Mouse (Mus musculus) kidney, embryonic 15.5 days (tissue): ENCODE results near the gene Anapc1. TPM values are rescaled to one million over a fixed set of nuclear protein-coding genes. Genes with fewer than 3 reads are reported as not detected.
A peak's percentile ranks its signal among the peaks of the same experiment; 100 is the strongest.

Source experiments
- ATAC-seq: fragments of 200-750 bp; cut with Nextera tagmentation; replicated peaks from 2 replicates; pipeline ENCODE4 v1.8.0; 2017; ENCODE audit warnings: moderate TSS enrichment; ENCODE audit not compliant: low FRiP score
- H3K27ac ChIP-seq: fragments of 300-500 bp; sonication (generic); 2 replicates; pipeline ENCODE4 v1.5.1; 2015; ENCODE audit warnings: mild to moderate bottlenecking, inconsistent platforms
- H3K27me3 ChIP-seq: fragments of 300-500 bp; sonication (generic); 2 replicates; pipeline ENCODE4 v1.6.1; 2015; ENCODE audit warnings: inconsistent platforms
- H3K36me3 ChIP-seq: fragments of 300-500 bp; sonication (generic); 2 replicates; pipeline ENCODE4 v1.6.1; 2015; ENCODE audit warnings: inconsistent platforms
- H3K4me1 ChIP-seq: fragments of 300-500 bp; sonication (generic); 2 replicates; pipeline ENCODE4 v1.6.1; 2015; ENCODE audit warnings: inconsistent platforms
- H3K4me2 ChIP-seq: fragments of 300-500 bp; sonication (generic); 2 replicates; pipeline ENCODE4 v1.6.1; 2015; ENCODE audit warnings: moderate library complexity, mild to moderate bottlenecking, inconsistent platforms
- H3K4me3 ChIP-seq: fragments of 300-500 bp; sonication (generic); replicated peaks from 2 replicates; pipeline ENCODE4 v1.5.1; 2015; ENCODE audit warnings: mild to moderate bottlenecking, inconsistent platforms
- H3K9ac ChIP-seq: fragments of 300-500 bp; sonication (generic); 2 replicates; pipeline ENCODE4 v1.6.1; 2015; ENCODE audit warnings: mild to moderate bottlenecking, inconsistent platforms
- H3K9me3 ChIP-seq: fragments of 300-500 bp; sonication (generic); replicated peaks from 2 replicates; pipeline ENCODE4 v1.6.1; 2016; ENCODE audit warnings: inconsistent platforms
- WGBS: fragments of 180-500 bp; shearing (Covaris S2); methylation state at CpG from one replicate; pipeline ENCODE4 v1.1.7; 2015; ENCODE audit warnings: mixed read lengths; 5-methylcytosine and 5-hydroxymethylcytosine counted together
- polyA plus RNA-seq: library from polyadenylated mRNA; unstranded; fragments of >200 nt; fragmentation: Nextera tagmentation; extraction: Ambion mirVana; gene quantifications from 2 replicates; pipeline ENCODE4 v1.2.1, GENCODE M21; 2015

The Anapc1 gene
- polyA plus RNA-seq, 1 experiment from 2014 or later: 69.6 TPM

- peak; percentile 91 for ATAC-seq
- H3K27me3 ChIP-seq: no peaks in the 10 kb centered on the region
- peak overlapping the region; percentile 93 for H3K27ac ChIP-seq
- no peak overlapping the region for H3K4me3 ChIP-seq
- 0 out of 2 replicates have a peak, but pooled peaks cover 4% of the 10 kb centered on the region for H3K36me3 ChIP-seq
- H3K9me3 ChIP-seq: no peaks in the 10 kb centered on the region
- peaks cover 65% of the 10 kb centered on the region for H3K4me1 ChIP-seq
- no peak overlapping the region for H3K9ac ChIP-seq
- whole genome bisulfite sequencing: 18% methylated on average over 7 of the region's 7 CpGs
- H3K4me2 ChIP-seq: peak overlapping the region; percentile 35
Observed at GRCm38 (mm10) chr2:128714724-128715241, 27.6 kb upstream of the Anapc1 start.

GRCm38 (mm10) chr2:128713548-128714003 lies 26.4 kb upstream of the Anapc1 start:
- ATAC-seq: peak; percentile 50; the same call in 1 of the 2 replicates
- Histone ChIP-seq H3K9ac (no peak overlapping the region), H3K4me3 (no peak overlapping the region), H3K36me3 (0 out of 2 replicates have a peak, but pooled peaks cover 2% of the 10 kb centered on the region), H3K4me1 (peaks cover 75% of the 10 kb centered on the region), H3K4me2 (peak overlapping the region; percentile 17; the same call in 1 of the 2 replicates), H3K9me3 (no peaks in the 10 kb centered on the region), H3K27ac (peak overlapping the region; percentile 93), H3K27me3 (no peaks in the 10 kb centered on the region)
- WGBS: 41% methylated on average over 5 of the region's 5 CpGs

GRCm38 (mm10) chr2:128712940-128713339 lies 25.7 kb upstream of the Anapc1 start:
- 38% methylated on average over 6 of the region's 6 CpGs for WGBS
- Histone ChIP-seq H3K27ac (peak overlapping the region; percentile 93), H3K4me3 (no peak overlapping the region), H3K9ac (no peak overlapping the region), H3K9me3 (no peaks in the 10 kb centered on the region), H3K4me2 (no peak overlapping the region), H3K27me3 (no peaks in the 10 kb centered on the region), H3K36me3 (no peaks in the 10 kb centered on the region), H3K4me1 (peaks cover 75% of the 10 kb centered on the region)
- no peak for ATAC-seq

GRCm38 (mm10) chr2:128710609-128711008 lies 23.4 kb upstream of the Anapc1 start:
- Histone ChIP-seq H3K9ac (no peak overlapping the region), H3K4me2 (no peak overlapping the region), H3K27ac (peak overlapping the region; percentile 61), H3K4me1 (peaks cover 61% of the 10 kb centered on the region), H3K27me3 (no peaks in the 10 kb centered on the region), H3K9me3 (no peaks in the 10 kb centered on the region), H3K4me3 (no peak overlapping the region), H3K36me3 (no peaks in the 10 kb centered on the region)
- 50% methylated on average over 6 of the region's 6 CpGs for WGBS
- ATAC-seq: no peak

- Histone ChIP-seq H3K27me3 (no peaks in the 10 kb centered on the region), H3K27ac (peak overlapping the region; percentile 45), H3K9ac (no peak overlapping the region), H3K4me3 (no peak overlapping the region), H3K4me2 (no peak overlapping the region), H3K9me3 (no peaks in the 10 kb centered on the region), H3K4me1 (peaks cover 49% of the 10 kb centered on the region), H3K36me3 (peaks cover 6% of the 10 kb centered on the region)
- ATAC-seq: no peak
- 35% methylated on average over 6 of the region's 6 CpGs for WGBS
Observed at GRCm38 (mm10) chr2:128709264-128709663, 22.1 kb upstream of the Anapc1 start.

- H3K27ac ChIP-seq: no peak overlapping the region
- H3K4me3 ChIP-seq: no peak overlapping the region
- no peaks in the 10 kb centered on the region for H3K9me3 ChIP-seq
- peaks cover 9% of the 10 kb centered on the region for H3K36me3 ChIP-seq
- H3K27me3 ChIP-seq: no peaks in the 10 kb centered on the region
- H3K4me1 ChIP-seq: peaks cover 18% of the 10 kb centered on the region
- H3K4me2 ChIP-seq: no peak overlapping the region
- no peak for ATAC-seq
- H3K9ac ChIP-seq: no peak overlapping the region
- WGBS: 94% methylated on average over 3 of the region's 3 CpGs
Observed at GRCm38 (mm10) chr2:128704474-128704873, 17.3 kb upstream of the Anapc1 start.

GRCm38 (mm10) chr2:128699201-128699885 lies 12.2 kb upstream of the Anapc1 start:
- peak; percentile 22 for ATAC-seq

GRCm38 (mm10) chr2:128698693-128699181 lies 11.5 kb upstream of the Anapc1 start, which contains the start of gene Mertk:
Gene Mertk, plus strand, starts transcription at chr2:128698956.
- Histone ChIP-seq H3K36me3 (peaks cover 3% of the 10 kb centered on the region; the same call in 1 of the 2 replicates), H3K9ac (peak within 1 kb of the TSS; percentile 89), H3K9me3 (no peaks in the 10 kb centered on the region), H3K4me2 (peak within 1 kb of the TSS; percentile 89), H3K27me3 (no peaks in the 10 kb centered on the region), H3K4me1 (peaks cover 12% of the 10 kb centered on the region), H3K4me3 (peak within 1 kb of the TSS; percentile 85), H3K27ac (peak within 1 kb of the TSS; percentile 97)
- WGBS: under 1% methylated on average over 30 of the region's 30 CpGs
- peak; percentile 94 for ATAC-seq

More at GRCm38 (mm10) chr2:128699201-128699885, 12.2 kb upstream of the Anapc1 start:
- peak overlapping the region; percentile 89 for H3K9ac ChIP-seq
- no peaks in the 10 kb centered on the region for H3K9me3 ChIP-seq
- peaks cover 3% of the 10 kb centered on the region; the same call in 1 of the 2 replicates for H3K36me3 ChIP-seq
- H3K27me3 ChIP-seq: no peaks in the 10 kb centered on the region
- peaks cover 15% of the 10 kb centered on the region for H3K4me1 ChIP-seq
- H3K4me3 ChIP-seq: peak overlapping the region; percentile 85
- peak overlapping the region; percentile 89 for H3K4me2 ChIP-seq
- WGBS: 1% methylated on average over 24 of the region's 24 CpGs
- H3K27ac ChIP-seq: peak overlapping the region; percentile 97

- Histone ChIP-seq H3K36me3 (no peaks in the 10 kb centered on the region; the same call in 1 of the 2 replicates), H3K4me1 (peaks cover 12% of the 10 kb centered on the region), H3K4me2 (peak overlapping the region; percentile 89), H3K9ac (peak overlapping the region; percentile 43; the same call in 1 of the 2 replicates), H3K4me3 (peak overlapping the region; percentile 85), H3K27me3 (no peaks in the 10 kb centered on the region), H3K27ac (peak overlapping the region; percentile 97), H3K9me3 (no peaks in the 10 kb centered on the region)
- WGBS: under 1% methylated on average over 14 of the region's 14 CpGs
- peak; percentile 93 for ATAC-seq
Observed at GRCm38 (mm10) chr2:128698140-128698692, 11.0 kb upstream of the Anapc1 start.

GRCm38 (mm10) chr2:128697566-128697965 lies 10.4 kb upstream of the Anapc1 start:
- ATAC-seq: no peak
- no peaks in the 10 kb centered on the region for H3K9me3 ChIP-seq
- H3K4me1 ChIP-seq: peaks cover 12% of the 10 kb centered on the region
- WGBS: 48% methylated on average over 5 of the region's 5 CpGs
- H3K4me3 ChIP-seq: peak overlapping the region; percentile 85
- peak overlapping the region; percentile 89 for H3K4me2 ChIP-seq
- peak overlapping the region; percentile 97 for H3K27ac ChIP-seq
- peak overlapping the region; percentile 22; the same call in 1 of the 2 replicates for H3K9ac ChIP-seq
- no peaks in the 10 kb centered on the region; the same call in 1 of the 2 replicates for H3K36me3 ChIP-seq
- H3K27me3 ChIP-seq: no peaks in the 10 kb centered on the region

GRCm38 (mm10) chr2:128697047-128697446 lies 9.9 kb upstream of the Anapc1 start:
- Histone ChIP-seq H3K9ac (no peak overlapping the region), H3K9me3 (no peaks in the 10 kb centered on the region), H3K27ac (0 out of 2 replicates have a peak overlapping the region, but pooled peaks have one; percentile 97), H3K36me3 (no peaks in the 10 kb centered on the region; the same call in 1 of the 2 replicates), H3K27me3 (no peaks in the 10 kb centered on the region), H3K4me3 (no peak overlapping the region), H3K4me2 (no peak overlapping the region), H3K4me1 (peaks cover 12% of the 10 kb centered on the region)
- no peak for ATAC-seq
- WGBS: 92% methylated on average over 1 of the region's 1 CpGs

- no peak overlapping the region for H3K9ac ChIP-seq
- H3K4me3 ChIP-seq: no peak overlapping the region
- ATAC-seq: no peak
- no peaks in the 10 kb centered on the region for H3K27me3 ChIP-seq
- 69% methylated on average over 3 of the region's 3 CpGs for WGBS
- H3K9me3 ChIP-seq: no peaks in the 10 kb centered on the region
- no peaks in the 10 kb centered on the region; the same call in 1 of the 2 replicates for H3K36me3 ChIP-seq
- H3K4me2 ChIP-seq: no peak overlapping the region
- H3K4me1 ChIP-seq: peaks cover 12% of the 10 kb centered on the region
- H3K27ac ChIP-seq: no peak overlapping the region
Observed at GRCm38 (mm10) chr2:128696426-128696825, 9.2 kb upstream of the Anapc1 start.
